Mouse (Mus musculus) midbrain, postnatal 0 days (tissue): ENCODE data around the gene Cnpy1. TPM values are rescaled to one million over a fixed set of nuclear protein-coding genes. Genes with fewer than 3 reads are reported as not detected.

Experiments
- ATAC-seq: fragments of 200-750 bp; cut with Nextera tagmentation; 2 replicates; pipeline ENCODE4 v1.8.0; 2017; ENCODE audit warnings: moderate number of reproducible peaks, mild to moderate bottlenecking, moderate TSS enrichment, moderate library complexity; ENCODE audit not compliant: low FRiP score
- DNase-seq: peaks from one replicate; pipeline ENCODE4 v3.0.0-alpha.2; 2015; ENCODE audit warnings: low spot score
- H3K27ac ChIP-seq: fragments of 300-500 bp; sonication (generic); 2 replicates; pipeline ENCODE4 v1.5.1; 2014; ENCODE audit warnings: low read depth, mild to moderate bottlenecking, low read length, mixed read lengths
- H3K27me3 ChIP-seq: fragments of 300-500 bp; sonication (generic); 2 replicates; pipeline ENCODE4 v1.6.1; 2014; ENCODE audit warnings: low read length, control low read depth, mixed read lengths; ENCODE audit not compliant: insufficient read depth
- H3K36me3 ChIP-seq: fragments of 300-500 bp; sonication (generic); 2 replicates; pipeline ENCODE4 v1.6.1; 2014; ENCODE audit warnings: low read length, control low read depth, mixed read lengths; ENCODE audit not compliant: insufficient read depth
- H3K4me1 ChIP-seq: fragments of 300-500 bp; sonication (generic); 2 replicates; pipeline ENCODE4 v1.6.1; 2014; ENCODE audit warnings: mild to moderate bottlenecking, control low read depth, antibody characterized with exemption, low read length, mixed read lengths; ENCODE audit not compliant: insufficient read depth
- H3K4me2 ChIP-seq: fragments of 300-500 bp; sonication (generic); 2 replicates; pipeline ENCODE4 v1.6.1; 2014; ENCODE audit warnings: low read depth, mild to moderate bottlenecking, low read length, mixed read lengths; ENCODE audit not compliant: poor library complexity, severe bottlenecking
- H3K4me3 ChIP-seq: fragments of 300-500 bp; sonication (generic); 2 replicates; pipeline ENCODE4 v1.5.1; 2014; ENCODE audit warnings: low read depth, mild to moderate bottlenecking, low read length, moderate library complexity
- H3K9ac ChIP-seq: fragments of 300-500 bp; sonication (generic); replicated peaks from 2 replicates; pipeline ENCODE4 v1.6.1; 2014; ENCODE audit warnings: mild to moderate bottlenecking, low read length, moderate library complexity, mixed read lengths; ENCODE audit not compliant: poor library complexity, severe bottlenecking
- H3K9me3 ChIP-seq: fragments of 300-500 bp; sonication (generic); 2 replicates; pipeline ENCODE4 v1.6.1; 2016; ENCODE audit warnings: low read length, control low read depth
- CTCF ChIP-seq: IDR thresholded peaks from 2 replicates; pipeline ENCODE4 v1.5.1; 2016; ENCODE audit warnings: antibody characterized with exemption, mild to moderate bottlenecking
- WGBS: fragments of 180-500 bp; shearing (Covaris S2); extraction: QIAGEN DNeasy Blood & Tissue Kit; methylation state at CpG from one replicate; pipeline ENCODE4 v1.1.7; 2014; 5-methylcytosine and 5-hydroxymethylcytosine counted together
- polyA plus RNA-seq: library from polyadenylated mRNA; unstranded; fragments of >200 nt; fragmentation: Nextera tagmentation; extraction: Ambion mirVana; gene quantifications from 2 replicates; pipeline ENCODE4 v1.2.1, GENCODE M21; 2015
- total RNA-seq: library from RNA; depleted of rRNA; stranded (reverse); fragments of >200 nt; gene quantifications from 2 replicates; pipeline ENCODE4 v1.2.3, GENCODE M21; 2014

Gene Cnpy1
- total and polyA plus RNA-seq, 2 experiments from 2014 or later: 14.6 to 47.0 TPM

DNA sequence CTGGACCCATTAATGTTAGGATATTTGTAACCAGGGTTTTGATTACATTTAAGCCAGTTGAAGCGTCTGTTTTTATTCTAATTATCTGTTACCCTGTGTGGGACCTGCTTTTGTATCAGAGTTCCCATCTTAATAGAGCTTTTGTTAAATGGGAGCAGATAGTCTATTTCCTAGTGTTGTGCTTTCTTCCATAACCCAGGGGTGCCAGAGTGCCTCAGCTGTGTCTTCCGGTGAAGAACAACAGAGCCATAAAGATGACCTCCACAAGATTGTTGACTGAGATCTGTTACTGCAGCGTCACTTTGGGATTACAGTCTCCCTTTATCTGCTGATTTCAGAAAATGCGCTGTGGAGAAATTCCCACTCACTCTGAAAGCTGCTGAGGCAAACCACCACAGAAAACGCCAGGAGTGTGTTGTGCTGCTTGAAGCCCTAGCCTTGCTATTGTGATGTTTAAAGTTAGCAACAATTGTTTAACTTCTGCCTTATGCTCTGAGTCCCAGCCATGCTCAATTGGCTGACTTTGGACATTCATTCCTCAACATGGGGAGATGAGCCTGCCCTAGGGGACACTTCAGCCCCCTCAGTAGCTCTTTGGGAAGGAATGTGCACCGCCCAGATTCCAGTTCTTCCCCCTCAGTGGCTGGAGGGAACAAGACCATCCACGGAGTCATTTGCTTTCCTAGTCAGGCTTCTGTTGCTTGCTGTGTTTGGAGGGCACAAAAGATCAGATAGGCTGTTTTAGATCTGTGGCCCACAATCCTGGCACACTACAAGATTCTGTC lies 46.3 kb downstream of the Cnpy1 start:
- no peak for DNase-seq
- Histone ChIP-seq H3K4me2 (no peak overlapping the region), H3K4me3 (no peak overlapping the region), H3K27me3 (no peaks in the 10 kb centered on the region), H3K4me1 (no peaks in the 10 kb centered on the region), H3K9me3 (no peaks in the 10 kb centered on the region), H3K36me3 (no peaks in the 10 kb centered on the region), H3K9ac (no peak overlapping the region), H3K27ac (no peak overlapping the region)
- WGBS: 39% methylated on average over 7 of the region's 7 CpGs
- no peak for TF ChIP-seq CTCF
- no peak for ATAC-seq

DNA sequence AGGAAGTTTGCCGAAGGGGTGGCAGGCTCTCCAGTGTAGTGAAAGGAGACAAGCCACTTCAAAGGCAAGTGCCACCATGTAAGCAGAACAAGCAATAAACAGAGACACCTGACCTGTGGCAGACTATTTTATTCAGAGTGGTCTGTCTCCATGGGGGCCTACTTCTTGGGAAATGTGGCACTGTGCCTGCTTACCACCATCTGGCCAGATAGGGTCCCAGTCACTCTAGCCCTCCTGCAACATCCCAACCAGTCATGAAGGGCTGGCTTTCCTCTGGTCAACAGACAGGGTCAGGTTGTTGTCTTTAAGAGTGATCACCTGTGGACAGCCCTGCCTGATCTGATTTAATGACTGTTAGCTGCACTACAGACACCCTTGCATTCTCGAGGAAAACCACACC lies 50.1 kb downstream of the Cnpy1 start:
- no peak for ATAC-seq
- Histone ChIP-seq H3K4me3 (no peak overlapping the region), H3K4me1 (peaks cover 5% of the 10 kb centered on the region; the same call in 1 of the 2 replicates), H3K27me3 (no peaks in the 10 kb centered on the region; the same call in 1 of the 2 replicates), H3K9me3 (no peaks in the 10 kb centered on the region), H3K36me3 (no peaks in the 10 kb centered on the region), H3K27ac (no peak overlapping the region), H3K9ac (no peak overlapping the region), H3K4me2 (no peak overlapping the region)
- no peak for TF ChIP-seq CTCF
- 54% methylated on average over 2 of the region's 2 CpGs for WGBS
- no peak for DNase-seq

GRCm38 (mm10) chr5:28192099-28192454 lies 53.5 kb downstream of the Cnpy1 start:
- H3K27me3 ChIP-seq: no peaks in the 10 kb centered on the region; the same call in 1 of the 2 replicates
- H3K27ac ChIP-seq: 0 out of 2 replicates have a peak overlapping the region, but pooled peaks have one; percentile 26
- TF ChIP-seq CTCF: no peak
- no peak overlapping the region for H3K9ac ChIP-seq
- no peak overlapping the region for H3K4me2 ChIP-seq
- ATAC-seq: no peak
- no peak for DNase-seq
- WGBS: 12% methylated on average over 4 of the region's 4 CpGs
- no peaks in the 10 kb centered on the region for H3K9me3 ChIP-seq
- H3K36me3 ChIP-seq: no peaks in the 10 kb centered on the region
- H3K4me3 ChIP-seq: no peak overlapping the region
- H3K4me1 ChIP-seq: peaks cover 5% of the 10 kb centered on the region; the same call in 1 of the 2 replicates

DNA sequence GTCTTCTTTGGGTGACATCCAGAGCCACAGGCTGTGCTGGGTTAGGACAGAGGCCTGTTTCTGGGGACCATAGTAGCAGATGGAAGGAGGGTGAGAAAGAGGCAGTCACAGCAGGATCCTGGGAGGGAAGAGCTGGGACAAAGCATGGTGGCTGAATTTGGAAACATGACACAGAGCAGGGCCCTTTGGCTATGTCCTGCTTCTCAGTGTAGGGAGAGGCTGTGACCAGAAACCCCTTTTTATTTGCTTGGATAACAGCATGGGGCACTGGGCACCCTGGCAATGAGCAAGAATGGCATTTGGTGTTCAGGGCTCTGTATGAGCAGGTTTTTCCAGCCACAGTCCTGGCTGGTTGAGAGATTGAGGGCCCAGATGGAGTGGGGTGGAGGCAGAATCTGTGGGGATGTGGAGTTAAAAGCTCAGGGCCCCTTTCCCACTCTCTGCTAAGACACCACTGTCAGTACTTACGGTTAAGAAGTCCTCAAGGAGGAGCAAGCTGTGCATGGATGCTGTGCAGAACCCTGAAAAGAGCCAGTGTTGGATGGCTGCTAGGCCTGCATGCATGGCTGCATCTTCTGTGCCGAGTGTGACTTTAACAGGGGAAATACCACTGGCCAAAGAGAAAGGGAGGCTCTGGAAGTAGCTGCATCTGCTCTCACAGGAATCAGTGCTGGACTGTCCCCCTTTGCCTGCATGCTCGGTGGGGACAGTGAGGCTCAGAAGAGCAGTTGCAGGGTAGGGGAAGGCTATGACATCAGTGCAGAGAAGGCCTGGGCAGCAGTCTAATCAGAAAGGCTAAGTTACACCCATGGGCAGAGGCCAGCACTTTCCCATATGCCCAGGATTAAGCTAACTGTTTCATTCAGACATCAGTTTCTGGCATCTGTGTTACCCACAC lies 54.2 kb downstream of the Cnpy1 start:
- Histone ChIP-seq H3K9me3 (no peaks in the 10 kb centered on the region), H3K9ac (no peak overlapping the region), H3K27me3 (no peaks in the 10 kb centered on the region; the same call in 1 of the 2 replicates), H3K4me1 (peaks cover 5% of the 10 kb centered on the region; the same call in 1 of the 2 replicates), H3K4me3 (no peak overlapping the region), H3K36me3 (no peaks in the 10 kb centered on the region), H3K27ac (0 out of 2 replicates have a peak overlapping the region, but pooled peaks have one; percentile 26), H3K4me2 (no peak overlapping the region)
- WGBS: 27% methylated on average over 3 of the region's 3 CpGs
- DNase-seq (no peak), ATAC-seq (no peak)
- no peak for TF ChIP-seq CTCF

DNA sequence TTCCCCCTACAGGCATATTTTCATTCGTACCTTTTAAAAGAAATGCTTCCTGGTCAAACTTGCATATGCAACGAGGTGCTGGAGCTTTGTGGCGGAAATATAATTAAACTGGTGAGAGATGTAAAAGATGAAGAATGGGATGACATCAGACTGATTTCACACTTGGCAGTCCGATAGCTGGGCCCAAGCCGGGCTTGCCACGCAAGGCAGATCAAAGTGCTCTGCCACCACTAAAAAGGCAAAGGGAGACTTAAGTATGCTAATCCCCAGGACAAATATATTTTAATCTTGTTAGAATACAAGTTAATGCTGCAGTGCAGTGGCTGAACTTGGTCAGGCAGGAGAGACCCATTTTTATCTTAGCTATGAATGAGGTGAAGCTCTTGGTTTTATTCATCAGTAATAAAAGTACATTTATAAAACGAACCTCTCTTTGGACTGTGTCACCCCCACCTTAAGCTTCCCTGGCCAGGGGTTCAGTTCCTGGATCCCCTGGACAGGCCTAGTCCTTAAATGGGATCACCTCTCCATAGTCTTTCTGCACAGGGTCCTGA lies 66.3 kb downstream of the Cnpy1 start:
- no peaks in the 10 kb centered on the region for H3K36me3 ChIP-seq
- WGBS: 27% methylated on average over 7 of the region's 7 CpGs
- no peaks in the 10 kb centered on the region for H3K9me3 ChIP-seq
- no peak overlapping the region for H3K4me3 ChIP-seq
- H3K4me2 ChIP-seq: no peak overlapping the region
- no peak overlapping the region for H3K27ac ChIP-seq
- no peak for DNase-seq
- no peak for ATAC-seq
- no peak for TF ChIP-seq CTCF
- H3K9ac ChIP-seq: no peak overlapping the region
- H3K27me3 ChIP-seq: peaks cover 12% of the 10 kb centered on the region
- H3K4me1 ChIP-seq: no peaks in the 10 kb centered on the region; the same call in none of the 2 replicates
